Mouse (Mus musculus) ovary, postnatal 36 days (tissue): ENCODE measurements around the gene Ormdl2.
"Not testable (repeated sequence)": the region's sequence is repeated elsewhere in the genome, so short reads cannot be mapped to it uniquely, and the experiment has no call there.

Source experiments
- DNase-seq: peaks from one replicate; pipeline ENCODE4 v3.0.0; 2022; ENCODE audit warnings: low spot score, mixed read lengths

Gene Ormdl2

DNA sequence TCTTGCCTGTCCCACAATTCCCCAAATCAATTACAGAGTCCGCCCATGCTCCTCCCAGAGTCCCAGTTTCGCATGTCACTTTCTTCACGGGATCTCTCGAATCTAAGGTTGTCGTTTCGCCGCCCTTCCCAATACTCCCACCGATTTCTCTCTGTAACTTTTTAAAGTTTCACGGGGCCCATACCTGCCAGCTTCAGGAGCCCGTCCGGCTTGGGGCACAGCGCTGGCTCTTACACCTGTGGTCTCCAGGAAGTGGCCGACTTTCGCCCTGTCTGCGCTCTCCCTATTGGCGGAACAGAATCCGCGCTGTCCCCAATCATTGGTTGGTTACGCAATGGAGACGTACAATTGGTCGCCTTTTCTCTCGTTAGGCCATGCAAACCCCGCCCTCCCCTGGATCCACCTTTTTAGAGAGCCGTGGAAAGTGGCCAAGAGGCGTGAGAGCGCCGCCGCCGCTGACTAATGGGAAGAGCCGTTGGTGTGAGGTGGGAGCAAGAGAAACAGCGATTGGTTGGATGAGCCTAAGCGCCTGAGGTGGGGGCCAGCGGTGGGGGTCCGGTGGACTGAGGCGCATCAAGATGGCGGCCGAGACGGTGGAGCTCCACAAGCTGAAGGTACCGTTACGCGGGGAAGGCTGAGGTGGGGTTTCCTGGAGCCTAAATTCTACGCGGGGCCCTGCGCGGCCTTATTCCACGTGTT lies at the start of gene Ormdl2:
Gene Ormdl2, minus strand, starts transcription at position 288 of the 699 bp plus-strand sequence.
- peak; percentile 98 for DNase-seq

DNA sequence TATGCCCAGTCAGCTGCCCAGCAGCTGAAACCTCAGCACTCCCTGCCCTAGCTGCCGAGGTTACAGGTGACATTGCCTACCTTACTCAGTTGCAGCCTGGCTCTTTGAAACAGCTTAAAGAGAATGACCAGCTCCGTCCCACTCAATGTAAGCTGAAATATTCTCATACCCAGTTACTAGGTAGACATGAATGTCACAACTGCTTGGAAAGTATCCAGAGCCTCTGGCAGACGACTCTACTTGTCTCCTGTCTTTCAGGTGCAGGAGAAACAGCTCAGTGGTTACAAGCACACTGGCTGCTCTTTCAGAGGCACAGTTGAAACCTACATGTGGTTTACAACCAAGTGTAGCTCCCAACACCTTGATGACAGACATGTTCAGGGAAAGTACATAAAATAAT lies 48.9 kb upstream of the Ormdl2 start:
- DNase-seq: no peak

DNA sequence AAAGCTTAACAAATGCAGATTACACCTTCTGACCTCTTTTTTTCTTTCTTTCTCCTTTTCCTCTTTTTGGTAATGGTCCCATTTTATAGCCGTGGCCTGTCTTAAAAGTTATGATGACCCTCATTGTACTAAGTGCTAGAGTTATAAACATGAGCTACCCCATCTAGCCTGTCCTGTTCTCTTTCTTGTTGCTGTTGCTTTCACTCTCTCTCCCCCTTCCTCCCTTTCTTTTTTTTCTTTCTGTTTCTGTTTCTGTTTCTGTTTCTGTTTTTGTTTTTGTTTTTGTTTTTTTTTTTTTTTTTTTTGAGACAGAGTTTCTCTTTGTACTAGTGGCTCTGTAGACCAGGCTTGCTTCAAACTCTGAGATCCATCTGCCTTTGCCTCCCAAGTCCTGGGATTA lies 45.1 kb upstream of the Ormdl2 start:
- no peak for DNase-seq

DNA sequence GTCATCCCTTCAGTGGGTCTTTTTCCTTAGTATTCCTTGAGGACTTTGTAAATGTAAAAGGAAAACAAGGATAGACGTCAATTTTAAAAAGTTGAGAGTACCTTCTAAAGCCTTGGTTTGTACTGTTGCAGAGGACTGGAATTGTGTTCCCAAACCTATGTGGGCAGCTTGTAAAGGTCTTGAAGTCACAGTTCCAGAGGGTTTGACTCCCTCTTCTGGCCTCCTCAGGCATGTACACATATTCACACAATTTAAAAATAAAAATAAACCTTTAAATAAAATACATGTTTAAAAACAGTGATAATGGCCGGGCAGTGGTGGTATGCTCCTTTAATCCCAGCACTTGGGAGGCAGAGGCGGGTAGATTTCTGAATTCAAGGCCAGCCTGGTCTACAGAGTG lies 44.6 kb upstream of the Ormdl2 start:
- DNase-seq: no peak

DNA sequence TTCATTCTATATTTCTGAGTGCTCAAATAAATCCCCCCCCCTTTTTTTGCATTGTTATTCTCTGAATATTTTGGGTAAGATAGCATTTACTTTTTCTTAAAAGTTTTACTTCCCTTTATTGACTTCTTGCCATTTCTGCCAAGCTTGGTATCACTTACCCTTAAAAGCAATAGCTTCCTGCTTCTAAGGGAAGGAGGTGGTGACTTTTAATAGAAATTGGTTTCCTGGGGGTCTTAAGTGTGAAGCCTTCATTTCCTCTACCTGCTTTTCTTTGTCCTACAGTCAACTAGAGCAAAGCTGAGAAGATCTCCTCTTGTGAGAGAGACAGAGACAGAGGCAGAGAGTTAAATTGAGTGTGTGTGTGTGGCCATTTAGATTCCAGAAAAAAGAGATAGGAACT lies 39.7 kb upstream of the Ormdl2 start:
- DNase-seq: no peak

DNA sequence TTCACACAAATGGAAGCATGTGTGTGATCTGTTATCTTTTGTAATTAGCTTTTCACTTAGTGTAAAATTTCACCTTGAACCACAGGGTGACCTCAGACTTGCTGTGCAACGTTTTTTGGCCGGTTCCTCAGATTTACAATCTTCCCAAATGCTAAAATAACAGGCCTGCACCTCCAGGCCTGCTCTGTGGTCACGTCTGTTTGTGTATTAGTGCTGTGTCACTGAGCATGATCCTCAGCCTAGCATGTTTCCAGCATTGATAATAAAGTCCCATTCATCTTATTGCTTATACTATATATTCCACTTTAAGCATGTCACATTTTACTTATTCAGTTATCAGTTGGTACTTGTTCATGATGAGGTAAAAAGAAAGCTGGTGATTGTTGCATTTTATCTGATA lies 28.9 kb upstream of the Ormdl2 start:
- DNase-seq: no peak

DNA sequence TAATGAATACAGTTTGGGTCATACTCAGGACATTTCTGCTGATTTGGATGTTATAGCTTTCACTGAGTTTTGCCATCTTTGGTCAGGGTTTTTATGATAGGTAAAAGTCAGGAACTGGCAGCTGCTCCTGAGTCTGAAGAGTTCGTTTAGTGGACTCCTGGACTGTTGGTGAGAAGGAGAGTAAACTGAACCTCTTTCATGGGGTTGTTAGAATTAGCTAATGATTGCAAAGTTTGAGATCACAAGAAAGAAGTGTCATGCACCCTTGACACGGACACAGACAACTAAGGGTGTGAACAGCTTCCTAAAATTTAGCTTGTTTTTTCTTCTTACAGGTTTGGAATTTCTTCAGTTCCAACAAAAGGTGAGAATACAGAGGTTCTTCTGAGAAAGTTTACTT lies 27.0 kb upstream of the Ormdl2 start:
- no peak for DNase-seq

DNA sequence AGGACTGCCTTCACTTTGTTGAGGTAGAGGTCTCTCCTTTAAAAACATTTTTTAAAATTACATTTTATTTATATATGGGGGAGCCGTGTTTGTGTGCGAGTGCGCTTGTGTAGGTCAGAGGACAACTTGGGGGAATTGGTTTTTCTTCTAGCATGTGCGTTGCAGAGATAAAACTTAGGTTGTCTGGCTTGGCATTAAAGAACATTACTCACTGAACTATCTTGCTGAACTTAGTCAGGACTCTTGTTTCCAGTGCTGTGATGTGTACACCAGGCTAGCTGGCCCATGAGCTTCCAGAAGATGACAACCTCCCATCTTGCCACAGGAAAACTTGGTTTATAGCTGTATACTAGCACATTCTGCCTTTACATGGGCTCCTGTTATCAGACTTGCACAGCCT lies 25.2 kb upstream of the Ormdl2 start:
- DNase-seq: no peak

DNA sequence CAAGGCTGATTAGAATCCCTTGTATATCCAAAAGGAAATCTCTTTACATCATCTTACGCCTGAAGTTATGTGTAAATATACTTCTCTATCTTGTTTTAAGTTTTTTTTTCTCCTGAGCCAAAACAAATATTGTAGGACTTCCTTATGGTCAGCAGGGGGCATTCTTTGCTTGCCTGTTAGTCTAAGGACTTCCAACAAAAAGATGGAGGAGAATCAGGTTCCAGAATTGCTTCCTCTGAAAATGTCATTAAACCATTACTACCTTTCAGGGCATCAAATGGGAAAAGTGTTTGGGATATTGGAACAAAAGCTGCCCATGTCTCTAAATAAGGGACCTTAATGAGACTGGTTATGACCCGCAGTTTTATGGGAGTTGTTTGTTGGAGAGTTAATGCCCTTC lies 24.1 kb upstream of the Ormdl2 start:
- no peak for DNase-seq

DNA sequence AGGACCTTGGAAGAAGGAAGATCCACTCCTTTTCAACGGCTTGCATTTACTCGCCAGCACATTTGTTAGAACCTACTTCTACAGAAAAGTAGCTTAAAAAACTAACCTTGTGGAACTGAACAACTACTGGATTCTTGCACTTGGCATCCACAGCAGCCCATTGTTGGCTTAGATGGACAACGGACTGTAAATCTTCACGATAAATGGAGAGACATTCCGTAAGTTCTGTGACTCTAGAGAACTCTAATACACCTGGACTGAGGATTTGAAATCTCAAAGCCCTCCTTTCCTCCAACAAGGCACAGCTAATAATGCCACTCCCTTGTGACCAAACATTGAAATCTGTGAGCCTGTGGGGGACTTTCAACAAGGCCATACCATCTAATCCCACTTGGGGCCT lies 21.8 kb upstream of the Ormdl2 start:
- no peak for DNase-seq

DNA sequence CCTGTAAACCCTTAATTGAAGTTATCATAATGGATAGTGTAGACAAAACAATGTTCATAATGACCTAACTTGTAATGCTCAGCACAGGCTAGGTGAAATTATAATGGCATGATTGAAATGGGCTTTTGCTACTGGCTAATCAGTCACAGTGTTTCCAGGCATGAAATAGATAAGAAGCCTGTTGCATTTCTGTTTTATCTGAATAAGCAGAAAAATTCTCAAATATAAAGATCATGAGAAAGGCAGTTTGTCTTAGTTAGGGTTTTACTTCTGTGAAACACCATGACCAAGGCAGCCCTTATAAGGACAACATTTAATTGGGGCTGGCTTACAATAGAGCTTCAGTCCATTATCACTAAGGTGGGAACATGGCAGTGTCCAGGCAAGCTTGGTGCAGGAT lies 19.2 kb upstream of the Ormdl2 start:
- no peak for DNase-seq

DNA sequence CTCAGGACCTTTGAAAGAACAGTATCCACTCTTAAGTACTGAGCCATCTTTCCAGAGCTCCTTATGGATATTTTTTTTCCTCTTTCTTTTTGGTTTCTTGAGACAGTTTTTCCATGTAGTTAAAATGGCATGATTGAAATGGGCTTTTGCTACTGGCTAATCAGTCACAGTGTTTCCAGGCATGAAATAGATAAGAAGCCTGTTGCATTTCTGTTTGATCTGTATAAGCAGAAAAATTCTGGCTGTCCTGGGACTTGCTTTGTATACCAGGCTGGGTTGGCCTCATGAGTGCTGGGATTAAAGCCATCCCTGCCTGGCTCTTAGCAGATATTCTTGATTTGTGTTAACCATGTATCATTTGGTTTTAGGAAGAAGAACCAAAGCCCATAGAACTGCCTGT lies 18.0 kb upstream of the Ormdl2 start:
- DNase-seq: no peak

DNA sequence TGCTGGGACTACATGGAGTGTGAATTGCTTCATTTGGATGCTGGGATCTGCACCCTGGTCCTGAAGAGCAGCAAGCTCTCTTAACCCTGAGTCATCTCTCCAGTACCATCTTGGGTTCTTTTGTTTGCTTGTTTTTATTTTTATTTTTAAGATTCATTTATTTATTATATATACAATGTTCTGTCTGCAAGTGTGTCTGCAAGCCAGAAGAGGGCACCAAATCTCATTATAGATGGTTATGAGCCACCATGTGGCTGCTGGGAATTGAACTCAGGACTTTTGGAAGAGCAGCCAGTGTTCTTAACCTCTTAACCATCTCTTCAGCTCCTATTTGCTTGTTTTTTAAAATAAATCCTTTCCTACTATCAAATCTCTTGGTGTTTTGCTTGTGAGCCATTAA lies 16.0 kb upstream of the Ormdl2 start:
- DNase-seq: no peak

DNA sequence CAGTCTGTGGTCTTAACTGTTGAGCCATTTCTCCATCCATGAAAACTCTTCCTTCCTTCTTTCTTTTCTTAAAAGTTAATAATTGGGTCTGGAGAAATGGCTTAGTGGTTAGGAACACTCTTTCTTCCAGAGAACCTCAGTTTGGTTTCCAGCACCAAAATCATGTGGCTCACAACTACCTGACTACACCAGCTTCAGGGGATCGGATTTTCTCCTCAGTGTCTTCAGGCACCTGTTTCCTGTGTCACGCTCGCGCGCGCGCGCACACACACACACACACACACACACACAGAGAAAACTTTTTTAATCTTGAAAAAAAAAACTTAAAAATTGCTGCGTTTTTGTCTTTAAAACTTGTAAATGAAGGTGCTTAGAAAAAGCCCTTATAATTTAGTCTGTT lies 2.4 kb upstream of the Ormdl2 start:
- no peak for DNase-seq

DNA sequence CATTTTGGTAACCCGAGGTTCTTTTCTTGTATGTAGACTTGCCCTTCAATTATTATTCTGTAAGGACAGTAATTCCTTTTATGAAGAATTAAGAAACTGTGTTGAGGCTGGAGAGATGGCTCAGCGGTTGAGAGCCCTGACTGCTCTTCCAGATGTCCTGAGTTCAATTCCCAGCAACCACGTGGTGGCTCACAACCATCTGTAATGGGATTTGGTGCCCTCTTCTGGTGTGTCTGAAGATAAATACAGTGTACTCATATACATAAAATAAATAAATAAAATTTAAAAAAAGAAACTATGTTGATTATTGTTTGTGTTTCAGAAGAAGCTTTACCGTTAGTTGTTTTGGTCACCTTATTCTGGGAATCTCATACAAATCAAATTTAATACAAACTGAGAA lies 1.6 kb upstream of the Ormdl2 start:
- DNase-seq: not testable (repeated sequence)

DNA sequence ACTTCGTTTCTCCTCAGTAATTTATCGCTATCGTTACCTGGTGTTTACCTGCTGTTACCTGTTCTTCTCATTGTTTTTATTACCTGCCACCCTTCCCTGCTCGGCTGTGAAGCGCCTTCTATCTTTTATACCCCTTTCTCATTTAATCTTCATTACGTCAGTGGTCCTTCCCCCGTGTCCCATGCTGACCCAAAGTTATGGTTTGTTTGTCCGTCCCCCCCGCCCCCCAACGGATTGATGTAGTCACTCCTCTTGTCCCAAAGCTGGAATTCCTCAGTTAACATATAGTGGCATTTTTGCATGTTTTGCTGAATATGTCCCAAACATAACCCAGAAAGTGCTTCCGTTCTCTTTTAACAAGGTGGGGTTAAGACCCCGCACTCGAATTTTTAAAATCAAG lies 690 bp upstream of the Ormdl2 start:
- no peak for DNase-seq

DNA sequence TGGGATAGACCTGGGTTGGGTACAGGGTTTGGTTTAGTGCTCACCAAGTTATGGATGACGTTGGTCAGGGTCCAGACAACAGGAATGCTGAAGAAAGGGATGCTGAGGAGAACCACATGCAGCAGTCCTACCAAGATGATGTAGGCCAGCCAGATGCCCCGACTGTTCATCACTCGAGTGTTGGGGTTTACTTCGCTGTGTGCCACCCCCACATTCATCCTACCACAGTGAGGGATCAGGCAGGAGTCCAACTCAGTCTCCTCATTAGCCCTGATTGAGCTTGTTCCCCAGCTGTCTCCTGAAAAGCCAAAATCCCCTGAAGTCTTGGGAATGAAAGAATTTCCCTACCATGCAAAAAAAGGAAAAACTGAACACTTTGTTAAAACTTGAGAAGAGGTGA lies 1.2 kb downstream of the Ormdl2 start:
- no peak for DNase-seq

DNA sequence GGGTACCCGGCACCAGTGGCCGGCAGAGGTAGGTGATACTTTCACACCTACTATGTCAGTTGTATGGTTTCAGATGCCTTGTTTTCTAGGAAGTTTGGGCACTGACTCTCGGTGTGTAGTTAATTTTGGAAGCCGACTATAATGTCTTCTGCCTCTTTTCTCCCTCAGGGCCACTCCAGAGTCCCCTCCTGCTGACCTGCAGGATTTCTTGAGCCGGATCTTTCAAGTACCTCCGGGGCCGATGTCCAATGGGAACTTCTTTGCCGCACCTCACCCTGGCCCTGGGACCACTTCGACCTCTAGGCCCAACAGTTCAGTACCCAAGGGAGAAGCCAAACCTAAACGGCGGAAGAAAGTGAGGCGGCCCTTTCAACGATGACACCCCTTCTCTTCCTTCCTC lies 4.4 kb downstream of the Ormdl2 start, which contains the start of gene Sarnp:
Gene Sarnp, plus strand, starts transcription at position 301 of the 400 bp plus-strand sequence.
- no peak for DNase-seq

DNA sequence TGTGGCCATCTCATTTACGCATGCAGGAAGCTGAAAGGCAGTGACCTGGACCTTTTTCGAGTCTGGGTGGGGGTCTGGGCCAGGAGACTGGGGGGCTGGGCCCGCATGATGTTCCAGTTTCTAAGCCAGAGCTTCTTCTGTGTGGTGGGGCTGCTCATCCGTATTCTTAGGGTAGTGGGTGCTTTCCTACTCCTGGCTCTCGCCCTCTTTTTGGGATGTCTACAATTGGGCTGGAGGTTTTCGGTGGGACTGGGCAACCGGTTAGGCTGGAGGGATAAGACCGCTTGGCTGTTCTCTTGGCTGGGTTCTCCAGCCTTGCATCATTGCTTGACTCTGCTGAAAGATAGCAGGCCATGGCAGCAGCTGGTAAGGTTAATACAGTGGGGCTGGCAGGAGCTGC lies 14.4 kb downstream of the Ormdl2 start:
- DNase-seq: no peak

DNA sequence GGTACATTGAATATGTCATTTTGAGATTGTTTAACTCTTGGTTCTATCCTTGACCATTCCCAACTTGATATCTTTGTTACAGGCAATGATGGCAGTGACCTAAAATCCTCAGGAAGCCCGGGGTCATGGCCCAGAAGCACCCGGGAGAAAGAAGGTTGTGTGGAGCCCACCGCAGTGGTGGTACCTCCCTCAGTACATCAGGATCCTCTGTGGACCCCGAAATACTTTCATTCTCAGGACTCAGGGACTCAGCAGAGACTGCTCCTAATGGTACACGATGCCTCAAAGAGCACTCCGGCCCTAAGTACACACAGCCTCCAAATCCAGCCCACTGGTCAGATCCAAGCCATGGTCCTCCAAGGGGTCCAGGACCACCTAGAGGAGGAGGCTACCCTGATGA lies 15.4 kb downstream of the Ormdl2 start:
- no peak for DNase-seq

DNA sequence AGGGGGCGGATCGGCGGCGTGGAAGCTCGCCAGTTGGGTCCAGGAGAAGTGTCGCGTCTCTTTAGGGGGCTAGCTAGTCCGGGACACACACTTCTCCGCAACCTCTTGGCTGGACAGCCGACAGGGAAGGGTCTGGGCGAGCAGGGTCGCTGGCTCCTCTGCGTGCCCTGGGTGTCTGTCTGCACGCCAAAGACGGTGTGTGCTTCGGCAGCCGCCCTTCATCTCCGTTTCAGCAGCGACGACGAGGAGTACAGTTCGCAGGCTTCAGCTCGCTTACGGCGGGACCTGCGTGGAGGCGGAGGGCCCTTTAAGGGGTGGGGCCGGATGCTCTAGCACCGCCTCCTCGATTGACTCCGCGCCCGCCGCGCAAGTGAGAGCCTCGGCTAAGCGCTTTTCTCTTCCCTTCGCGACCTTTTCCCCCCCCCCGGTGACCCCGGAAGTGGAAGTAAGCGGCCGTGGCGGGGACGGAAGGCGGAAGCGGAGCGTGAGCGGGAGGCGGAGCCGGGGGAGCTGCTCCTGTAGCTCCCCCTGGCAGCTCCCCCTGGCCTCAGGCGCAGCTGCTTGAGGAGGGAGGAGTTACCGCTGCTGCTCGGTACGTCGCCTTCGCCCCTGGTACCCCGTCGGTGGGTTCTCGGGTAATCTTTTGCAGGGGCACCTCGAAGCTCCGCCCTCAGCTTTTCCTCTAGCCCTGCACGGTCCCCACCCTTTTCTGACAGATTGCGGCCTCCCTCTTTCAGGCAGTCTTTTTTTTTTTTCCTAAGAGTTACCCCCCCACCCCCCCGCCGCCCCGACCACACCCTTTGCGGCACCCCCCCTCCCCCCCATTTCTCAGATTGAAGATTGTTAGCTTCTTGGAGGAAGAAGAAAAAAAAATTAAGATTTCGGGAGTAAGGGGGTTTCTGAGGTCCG lies 16.1 kb downstream of the Ormdl2 start:
- DNase-seq: peak; percentile 94

DNA sequence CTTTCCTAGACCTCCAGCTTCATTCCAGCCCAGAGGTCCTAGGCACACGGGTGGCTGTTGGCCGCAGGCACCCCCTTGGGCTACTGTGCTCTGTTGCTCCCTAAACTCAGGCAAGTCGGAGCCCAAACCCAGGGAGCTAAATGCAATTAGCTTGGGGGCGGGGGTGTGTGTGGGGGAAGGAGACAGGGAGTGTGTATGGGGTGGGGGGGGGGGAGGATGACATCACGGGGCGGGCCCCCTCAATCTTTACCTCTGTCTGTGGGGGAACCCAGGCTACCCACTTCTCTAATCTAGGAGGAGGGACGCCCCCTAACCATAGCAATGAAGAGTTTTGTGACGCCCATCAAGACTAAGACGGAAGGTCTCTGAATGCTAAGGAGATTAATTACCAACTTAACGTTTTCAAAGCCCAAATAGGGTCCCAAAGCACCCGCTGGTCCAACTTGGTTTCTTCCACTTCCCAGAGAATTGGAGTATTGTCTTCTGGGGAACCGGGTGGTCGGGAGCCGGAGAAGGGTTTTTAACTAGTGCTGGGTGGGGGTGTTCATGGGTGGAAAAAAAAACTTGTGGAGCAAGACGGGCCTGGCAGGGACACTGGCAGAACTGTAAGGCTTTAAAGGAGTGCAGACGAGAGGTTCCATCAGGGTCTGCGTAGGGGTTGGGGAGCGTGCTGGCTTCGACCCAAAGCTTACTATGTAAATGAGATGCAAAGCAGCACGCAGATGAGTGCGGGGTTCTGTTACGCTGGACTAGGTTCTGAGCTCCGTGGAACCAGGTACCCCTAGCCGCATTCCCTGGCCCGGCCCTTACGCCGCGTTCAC lies 17.0 kb downstream of the Ormdl2 start, which contains the start of gene Tmem198b:
Gene Tmem198b, minus strand, starts transcription at position 100 of the 821 bp plus-strand sequence.
- DNase-seq: no peak
